Mouse (Mus musculus): ENCODE measurements around the gene Tek. TPM values are rescaled to one million over a fixed set of nuclear protein-coding genes. Genes with fewer than 3 reads are reported as not detected.
"Not testable (repeated sequence)": the region's sequence is repeated elsewhere in the genome, so short reads cannot be mapped to it uniquely, and the experiment has no call there.

Tek gene
- total RNA-seq (2021) = 10 to 100 TPM; 40.5 to 45.1 TPM
- long read RNA-seq, experiment 1, full-length matches to known transcripts = 16 of 21 reads
- long read RNA-seq, experiment 1, partial matches to known transcripts = 4 of 21 reads
- long read RNA-seq, experiment 1, other reads (novel, unspliced or antisense) = 1 of 21 reads
- long read RNA-seq, experiment 2, full-length matches to known transcripts = 13 of 24 reads
- long read RNA-seq, experiment 2, partial matches to known transcripts = 8 of 24 reads
- long read RNA-seq, experiment 2, other reads (novel, unspliced or antisense) = 3 of 24 reads

DNA sequence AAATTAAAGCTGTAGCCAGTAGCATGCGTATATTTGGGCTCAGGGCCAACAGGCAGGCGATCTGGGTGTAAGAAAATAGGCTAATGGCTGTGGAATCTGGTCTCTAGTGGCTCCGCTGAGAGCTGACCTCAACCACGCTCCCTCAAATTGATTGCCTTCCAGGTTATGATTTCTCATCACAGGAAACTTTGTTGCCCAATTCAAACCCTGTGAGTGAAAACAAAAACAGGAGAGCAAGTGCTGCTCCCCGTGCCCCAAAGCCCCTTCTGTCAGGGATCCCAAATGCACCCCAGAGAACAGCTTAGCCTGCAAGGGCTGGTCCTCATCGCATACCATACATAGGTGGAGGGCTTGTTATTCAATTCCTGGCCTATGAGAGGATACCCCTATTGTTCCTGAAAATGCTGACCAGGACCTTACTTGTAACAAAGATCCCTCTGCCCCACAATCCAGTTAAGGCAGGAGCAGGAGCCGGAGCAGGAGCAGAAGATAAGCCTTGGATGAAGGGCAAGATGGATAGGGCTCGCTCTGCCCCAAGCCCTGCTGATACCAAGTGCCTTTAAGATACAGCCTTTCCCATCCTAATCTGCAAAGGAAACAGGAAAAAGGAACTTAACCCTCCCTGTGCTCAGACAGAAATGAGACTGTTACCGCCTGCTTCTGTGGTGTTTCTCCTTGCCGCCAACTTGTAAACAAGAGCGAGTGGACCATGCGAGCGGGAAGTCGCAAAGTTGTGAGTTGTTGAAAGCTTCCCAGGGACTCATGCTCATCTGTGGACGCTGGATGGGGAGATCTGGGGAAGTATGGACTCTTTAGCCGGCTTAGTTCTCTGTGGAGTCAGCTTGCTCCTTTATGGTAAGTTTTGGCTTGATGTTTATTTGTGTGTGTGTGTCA is at the start of gene Tek:
Tek (plus strand) TSS at position 452 of the 894 bp plus-strand sequence.
- no peak for DNase-seq (ENCODE audit: low spot score in 2 of 2)

GRCm38 (mm10) chr4:94689804-94690203 is 49.3 kb upstream of the Tek start:
- not testable (repeated sequence) for DNase-seq (ENCODE audit: low spot score in 2 of 2)

- no peak for DNase-seq (ENCODE audit: low spot score in 2 of 2)
These were observed 48.0 kb upstream of the Tek start for GRCm38 (mm10) chr4:94691078-94691477.

DNA sequence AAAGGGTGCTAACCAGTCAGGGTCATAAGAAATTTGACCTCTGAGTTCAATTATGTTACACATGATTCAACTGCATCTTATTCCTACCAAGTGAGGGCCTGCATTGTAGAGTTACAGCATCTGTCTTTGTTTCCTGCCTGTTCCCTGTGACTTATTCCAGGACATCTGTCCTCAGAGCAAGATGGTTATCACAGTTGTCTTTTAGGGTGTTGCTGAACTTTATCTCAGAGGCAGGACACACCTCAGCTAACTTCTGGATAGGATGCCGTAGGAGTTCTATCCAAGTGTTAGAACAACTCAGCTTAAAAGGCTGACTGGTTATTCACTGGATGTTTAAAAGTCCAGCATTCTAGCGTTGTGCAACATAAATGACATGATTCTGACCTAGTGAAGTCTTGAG is 46.9 kb upstream of the Tek start:
- DNase-seq (ENCODE audit: low spot score in 2 of 2) = no peak

GRCm38 (mm10) chr4:94696368-94696767 is 42.7 kb upstream of the Tek start:
- no peak for DNase-seq (ENCODE audit: low spot score in 2 of 2)

DNA sequence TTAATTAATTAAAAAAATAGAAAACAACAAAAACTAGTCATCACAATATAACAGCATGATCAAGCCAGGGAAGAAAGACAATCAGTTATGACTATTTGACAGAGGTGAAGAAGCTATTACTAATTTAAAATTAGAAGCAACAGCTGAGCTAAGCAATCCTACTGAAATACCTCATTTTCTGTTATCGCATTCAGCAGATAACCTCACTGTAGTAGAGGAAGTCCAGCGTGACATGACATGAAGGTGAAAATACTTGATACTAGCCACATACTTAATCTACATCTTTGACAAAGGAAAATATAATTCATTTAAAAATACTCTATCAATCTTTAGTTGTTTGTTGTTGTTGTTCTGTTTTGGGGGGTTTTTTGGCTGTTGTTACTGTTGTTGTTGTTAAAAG is 28.1 kb upstream of the Tek start:
- no peak for DNase-seq (ENCODE audit: low spot score in 2 of 2)

GRCm38 (mm10) chr4:94711426-94711825 is 27.7 kb upstream of the Tek start:
- no peak for DNase-seq (ENCODE audit: low spot score in 2 of 2)

GRCm38 (mm10) chr4:94713741-94714140 is 25.3 kb upstream of the Tek start:
- no peak for DNase-seq (ENCODE audit: low spot score in 2 of 2)

DNA sequence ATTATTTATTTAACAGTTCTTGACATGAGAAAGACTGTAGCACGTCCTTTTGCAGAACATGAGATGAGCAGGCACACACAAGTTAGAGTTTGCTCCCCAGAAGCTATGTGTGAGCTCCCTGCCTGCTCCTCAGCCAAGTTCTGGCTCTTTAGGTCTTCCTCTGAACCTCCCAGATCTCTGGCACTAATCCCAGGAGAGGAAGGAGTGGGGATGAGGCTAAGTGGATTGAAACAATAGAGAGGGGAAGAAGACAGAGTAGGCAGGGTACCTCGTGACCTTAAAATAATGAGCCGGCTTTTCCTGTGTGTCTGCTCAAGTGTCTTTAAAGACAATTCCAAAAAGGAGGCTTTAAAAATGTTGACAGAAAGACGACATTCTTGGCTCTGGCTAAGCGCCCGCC is 23.9 kb upstream of the Tek start:
- DNase-seq (ENCODE audit: low spot score in 2 of 2) = no peak

GRCm38 (mm10) chr4:94725799-94726198 is 13.3 kb upstream of the Tek start:
- DNase-seq (ENCODE audit: low spot score in 2 of 2) = no peak

DNA sequence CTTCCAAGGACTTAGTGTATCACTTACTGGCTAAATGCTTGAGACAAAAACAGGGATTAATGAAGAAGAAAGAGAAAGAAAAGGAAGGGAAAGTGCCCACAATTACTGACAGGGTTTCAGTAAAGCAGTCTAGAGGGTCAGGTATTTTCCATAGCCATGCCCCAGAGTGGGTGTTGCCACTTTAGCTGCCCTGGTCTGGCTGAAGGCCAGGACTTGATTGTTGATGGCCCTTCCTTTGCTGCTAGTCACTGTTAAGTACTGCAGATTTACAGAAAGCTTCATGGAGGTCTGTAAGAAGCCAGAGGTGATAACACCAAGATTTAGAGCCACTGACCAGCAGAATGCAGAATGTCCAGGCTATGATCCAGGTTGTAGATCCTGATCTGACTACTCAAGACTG is 6.4 kb upstream of the Tek start:
- DNase-seq (ENCODE audit: low spot score in 2 of 2) = no peak

DNA sequence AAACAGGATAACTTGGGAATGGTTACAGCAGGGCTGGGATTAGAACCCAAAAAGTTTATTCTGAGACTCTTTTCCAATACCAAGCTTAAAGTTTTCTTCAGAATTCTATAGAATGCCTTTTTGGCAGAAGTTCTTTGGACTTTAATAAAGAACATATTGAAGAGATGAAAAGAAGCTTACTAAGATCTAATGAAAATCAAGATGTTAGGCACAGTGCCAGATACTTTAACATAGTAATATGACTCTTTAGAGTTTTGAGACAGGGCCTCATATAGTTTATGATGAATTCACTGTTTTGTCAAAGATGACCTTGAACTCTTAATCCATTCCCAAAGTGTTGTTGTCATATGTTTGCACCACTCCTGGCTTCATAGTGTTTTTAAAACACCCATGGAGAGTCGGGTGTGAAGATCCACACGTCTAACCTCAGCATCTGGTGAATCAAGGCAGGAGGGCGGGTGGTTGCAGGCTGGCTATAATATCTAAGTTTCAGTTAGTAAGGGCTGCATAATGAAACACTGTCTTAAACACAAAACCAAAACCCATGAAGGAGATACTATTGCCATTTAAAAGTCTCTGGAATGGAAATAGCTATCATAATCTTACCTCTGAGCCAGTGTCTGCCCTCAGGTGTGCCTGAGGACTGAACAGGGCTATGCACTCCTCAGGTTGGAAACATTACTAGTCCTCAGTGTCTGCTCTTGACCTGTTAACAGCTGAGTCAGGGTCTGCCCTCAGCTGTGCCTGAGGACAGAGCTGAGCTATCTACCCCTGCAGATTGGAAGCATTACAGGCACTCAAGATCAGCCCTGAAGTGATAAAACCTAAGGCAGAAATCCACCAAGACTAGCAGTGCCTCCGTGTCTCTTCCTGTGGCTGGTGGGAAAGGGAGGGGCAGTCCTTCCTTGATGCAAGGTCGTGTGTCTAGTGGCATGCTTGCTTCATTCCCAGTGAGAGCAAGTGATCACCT is 1.5 kb upstream of the Tek start:
- DNase-seq (ENCODE audit: low spot score in 2 of 2) = no peak

DNA sequence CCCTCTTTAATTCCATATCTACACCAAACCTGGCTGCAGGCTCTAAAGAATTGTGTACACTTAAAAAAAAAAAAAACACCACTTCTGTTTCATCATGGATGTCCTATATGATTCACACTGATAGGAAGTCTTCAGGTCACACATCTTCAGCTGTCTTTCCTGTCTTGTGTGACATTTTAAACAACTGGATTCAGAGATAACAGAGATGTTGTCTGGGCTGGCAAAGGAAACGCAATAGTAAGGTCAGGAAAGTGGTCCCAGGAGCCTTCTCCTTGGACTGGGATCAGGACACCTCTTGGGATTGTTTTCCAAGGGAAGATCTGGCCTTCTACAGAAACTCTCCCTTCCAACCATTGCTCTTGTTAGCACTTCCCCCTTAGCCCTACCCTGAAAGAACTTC is 2.7 kb downstream of the Tek start:
- no peak for DNase-seq (ENCODE audit: low spot score in 2 of 2)

DNA sequence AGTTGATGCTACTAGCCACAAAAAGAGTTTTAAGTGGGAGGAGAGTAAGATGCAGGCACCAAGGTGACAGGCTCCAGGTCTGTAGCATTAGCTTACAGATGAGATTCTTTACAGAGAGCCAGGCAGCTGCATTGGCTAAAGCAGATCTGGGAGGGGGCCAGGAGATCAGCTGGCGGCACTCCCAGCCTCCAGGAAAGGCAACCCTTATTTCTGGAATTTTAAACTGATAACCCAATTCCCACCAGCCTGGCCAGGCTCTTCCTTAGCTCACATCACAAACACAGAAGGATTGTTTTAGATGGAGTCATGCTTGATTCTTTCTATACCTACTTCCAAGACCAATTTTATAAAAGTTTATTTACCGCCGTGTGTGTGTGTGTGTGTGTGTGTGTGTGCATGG is 6.7 kb downstream of the Tek start:
- DNase-seq (ENCODE audit: low spot score in 2 of 2) = peak; percentile 5 to 29

DNA sequence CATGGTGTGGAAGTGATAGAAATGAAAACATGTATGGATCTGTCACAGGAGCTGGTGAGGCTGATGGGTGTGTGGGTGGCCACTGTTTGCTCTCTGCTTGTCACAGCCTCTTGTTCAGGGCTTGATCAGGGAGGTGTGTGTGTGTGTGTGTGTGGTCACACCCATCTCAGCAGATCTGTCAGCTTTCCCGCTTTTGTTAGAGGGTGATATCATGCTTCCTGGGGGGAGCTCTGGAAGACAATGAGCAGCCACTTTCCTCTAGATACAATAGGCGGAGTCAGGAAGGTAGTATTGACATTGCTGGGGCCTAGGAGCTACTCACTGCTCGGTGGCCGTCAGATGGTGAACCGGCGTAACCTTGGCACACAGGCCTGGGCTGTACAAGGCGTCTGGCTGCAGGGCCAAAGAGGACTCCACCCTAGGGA is 7.3 kb downstream of the Tek start:
- DNase-seq (ENCODE audit: low spot score in 2 of 2) = peak in 1 of 2 experiments; percentile 28

- no peak for DNase-seq (ENCODE audit: low spot score in 2 of 2)
These were observed 8.2 kb downstream of the Tek start for GRCm38 (mm10) chr4:94747338-94747737.

DNA sequence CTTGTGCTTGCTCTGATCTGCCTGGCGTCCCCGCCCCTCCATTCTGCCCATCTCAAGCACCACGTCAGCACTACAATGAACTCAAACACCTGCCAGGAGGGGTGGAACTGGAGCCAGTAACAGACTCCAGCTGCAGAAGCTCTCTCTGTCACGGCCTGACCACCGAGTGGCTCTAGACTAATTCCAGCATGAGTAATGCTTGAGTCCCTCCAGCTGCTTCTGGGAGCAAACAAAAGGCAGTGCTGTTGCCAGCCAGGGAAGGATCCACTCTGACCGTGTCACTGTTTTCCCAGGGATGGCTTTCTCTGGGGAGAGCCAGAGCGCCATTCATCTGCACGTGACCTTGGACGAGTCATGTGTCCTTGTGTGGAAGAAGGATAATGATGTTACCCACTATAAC is 13.4 kb downstream of the Tek start:
- peak in 1 of 2 experiments; percentile 8 for DNase-seq (ENCODE audit: low spot score in 2 of 2)

- DNase-seq (ENCODE audit: low spot score in 2 of 2) = no peak
These were observed 26.1 kb downstream of the Tek start for GRCm38 (mm10) chr4:94765217-94765616.

DNA sequence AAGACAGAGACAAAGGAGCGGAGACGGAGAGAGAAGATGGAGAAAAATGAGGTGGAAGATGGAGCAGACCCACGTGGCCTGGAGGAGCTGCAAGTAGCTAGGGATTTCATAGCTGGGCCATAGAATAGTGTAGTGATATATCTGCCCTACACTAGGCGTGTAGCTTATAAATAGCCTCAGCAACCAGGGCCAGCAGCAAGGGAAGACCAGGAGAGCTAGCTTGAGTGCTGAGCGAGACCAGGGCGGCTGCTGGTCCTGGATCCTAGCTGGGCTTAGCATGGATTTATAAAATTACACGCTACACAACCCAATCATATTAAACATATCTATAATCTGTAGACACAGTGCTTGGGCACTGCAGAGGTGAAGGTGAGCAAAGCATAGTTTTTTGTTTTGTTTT is 27.1 kb downstream of the Tek start:
- DNase-seq (ENCODE audit: low spot score in 2 of 2) = no peak

DNA sequence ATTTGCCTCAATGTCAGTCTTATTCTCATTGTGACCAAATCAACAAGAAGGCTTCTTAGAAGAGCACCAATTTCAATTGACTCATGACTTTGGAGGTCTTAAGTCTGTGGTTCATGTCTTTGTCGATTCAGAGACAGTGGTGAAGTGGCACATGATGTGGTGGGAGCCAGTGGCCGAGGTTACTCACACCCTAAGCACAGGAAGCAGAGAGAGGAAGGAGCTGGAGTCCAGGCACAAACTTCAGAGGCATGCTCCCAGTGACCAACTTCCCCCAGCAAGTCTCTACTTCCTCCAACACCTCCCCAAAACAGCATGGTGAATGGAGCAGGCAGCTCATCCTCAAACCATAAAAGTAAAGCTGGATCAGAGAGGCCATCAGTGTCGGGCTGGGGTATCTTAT is 29.5 kb downstream of the Tek start:
- DNase-seq (ENCODE audit: low spot score in 2 of 2) = no peak

GRCm38 (mm10) chr4:94781043-94781442 is 42.0 kb downstream of the Tek start:
- no peak for DNase-seq (ENCODE audit: low spot score in 2 of 2)

Data from adrenal gland, adult 18-20 months (tissue).